Mouse (Mus musculus): ENCODE results near the gene Mki67. TPM values are rescaled to one million over a fixed set of nuclear protein-coding genes. Genes with fewer than 3 reads are reported as not detected.

Mki67 gene
- polyA plus RNA-seq, 1 experiment from 2014 or later: 24.2 TPM

GRCm38 (mm10) chr7:135734379-135734778, 18.2 kb upstream of the Mki67 start:
- H3K79me2 ChIP-seq (ENCODE audit: inconsistent target): no peaks in the 10 kb centered on the region
- H3K4me3 ChIP-seq (ENCODE audit: inconsistent target): no peak overlapping the region
- H3K27ac ChIP-seq: no peak overlapping the region
- 98% methylated on average over 5 of the region's 5 CpGs for WGBS (ENCODE audit: missing documents)
- no peaks in the 10 kb centered on the region for H3K36me3 ChIP-seq (ENCODE audit: inconsistent target)

GRCm38 (mm10) chr7:135728038-135728437, 11.9 kb upstream of the Mki67 start:
- Histone ChIP-seq H3K79me2 (ENCODE audit: inconsistent target) (no peaks in the 10 kb centered on the region), H3K27ac (no peak overlapping the region), H3K4me3 (ENCODE audit: inconsistent target) (no peak overlapping the region), H3K36me3 (ENCODE audit: inconsistent target) (no peaks in the 10 kb centered on the region)
- 91% methylated on average over 11 of the region's 12 CpGs for WGBS (ENCODE audit: missing documents)

- 71% methylated on average over 1 of the region's 1 CpGs for WGBS (ENCODE audit: missing documents)
- Histone ChIP-seq H3K27ac (no peak overlapping the region), H3K79me2 (ENCODE audit: inconsistent target) (no peaks in the 10 kb centered on the region), H3K4me3 (ENCODE audit: inconsistent target) (no peak overlapping the region), H3K36me3 (ENCODE audit: inconsistent target) (no peaks in the 10 kb centered on the region)
These were observed 10.5 kb upstream of the Mki67 start for GRCm38 (mm10) chr7:135726707-135727106.

- Histone ChIP-seq H3K27ac (no peak overlapping the region), H3K79me2 (ENCODE audit: inconsistent target) (no peaks in the 10 kb centered on the region), H3K4me3 (ENCODE audit: inconsistent target) (no peak overlapping the region), H3K36me3 (ENCODE audit: inconsistent target) (no peaks in the 10 kb centered on the region)
- WGBS (ENCODE audit: missing documents): 88% methylated on average over 6 of the region's 6 CpGs
These were observed 7.6 kb upstream of the Mki67 start for GRCm38 (mm10) chr7:135723672-135724341.

- H3K36me3 ChIP-seq (ENCODE audit: inconsistent target): no peaks in the 10 kb centered on the region
- WGBS (ENCODE audit: missing documents): 87% methylated on average over 6 of the region's 6 CpGs
- H3K4me3 ChIP-seq (ENCODE audit: inconsistent target): no peak overlapping the region
- H3K79me2 ChIP-seq (ENCODE audit: inconsistent target): no peaks in the 10 kb centered on the region
- no peak overlapping the region for H3K27ac ChIP-seq
These were observed 6.1 kb upstream of the Mki67 start for GRCm38 (mm10) chr7:135722011-135722838.

GRCm38 (mm10) chr7:135721436-135721992, 5.4 kb upstream of the Mki67 start:
- no peaks in the 10 kb centered on the region for H3K79me2 ChIP-seq (ENCODE audit: inconsistent target)
- no peak overlapping the region for H3K4me3 ChIP-seq (ENCODE audit: inconsistent target)
- H3K27ac ChIP-seq: no peak overlapping the region
- WGBS (ENCODE audit: missing documents): 80% methylated on average over 7 of the region's 7 CpGs
- H3K36me3 ChIP-seq (ENCODE audit: inconsistent target): no peaks in the 10 kb centered on the region

GRCm38 (mm10) chr7:135716968-135717557, 902 bp upstream of the Mki67 start:
- Histone ChIP-seq H3K4me3 (ENCODE audit: inconsistent target) (peak overlapping the region; percentile 54), H3K79me2 (ENCODE audit: inconsistent target) (peaks cover 38% of the 10 kb centered on the region), H3K36me3 (ENCODE audit: inconsistent target) (no peaks in the 10 kb centered on the region), H3K27ac (peak overlapping the region; percentile 63)
- 34% methylated on average over 7 of the region's 7 CpGs for WGBS (ENCODE audit: missing documents)

GRCm38 (mm10) chr7:135716445-135716877, 300 bp upstream of the Mki67 start:
- WGBS (ENCODE audit: missing documents): 2% methylated on average over 24 of the region's 28 CpGs
- H3K79me2 ChIP-seq (ENCODE audit: inconsistent target): peaks cover 44% of the 10 kb centered on the region
- H3K27ac ChIP-seq: peak overlapping the region; percentile 63
- peak overlapping the region; percentile 54 for H3K4me3 ChIP-seq (ENCODE audit: inconsistent target)
- no peaks in the 10 kb centered on the region for H3K36me3 ChIP-seq (ENCODE audit: inconsistent target)

- whole genome bisulfite sequencing (ENCODE audit: missing documents): 0% methylated on average over 7 of the region's 7 CpGs
- Histone ChIP-seq H3K4me3 (ENCODE audit: inconsistent target) (peak overlapping the region; percentile 87), H3K36me3 (ENCODE audit: inconsistent target) (no peaks in the 10 kb centered on the region), H3K79me2 (ENCODE audit: inconsistent target) (peaks cover 57% of the 10 kb centered on the region), H3K27ac (peak overlapping the region; percentile 86)
These were observed 995 bp downstream of the Mki67 start for GRCm38 (mm10) chr7:135715166-135715565.

GRCm38 (mm10) chr7:135713326-135713725, 2.8 kb downstream of the Mki67 start:
- peak overlapping the region; percentile 22 for H3K27ac ChIP-seq

GRCm38 (mm10) chr7:135712534-135712933, 3.6 kb downstream of the Mki67 start:
- H3K4me3 ChIP-seq (ENCODE audit: inconsistent target): peak overlapping the region; percentile 87; the same call in 1 of the 2 replicates
- 91% methylated on average over 1 of the region's 1 CpGs for WGBS (ENCODE audit: missing documents)
- no peaks in the 10 kb centered on the region for H3K36me3 ChIP-seq (ENCODE audit: inconsistent target)
- H3K27ac ChIP-seq: peak overlapping the region; percentile 22
- H3K79me2 ChIP-seq (ENCODE audit: inconsistent target): peaks cover 83% of the 10 kb centered on the region

More at GRCm38 (mm10) chr7:135713326-135713725, 2.8 kb downstream of the Mki67 start:
- Histone ChIP-seq H3K36me3 (ENCODE audit: inconsistent target) (no peaks in the 10 kb centered on the region), H3K79me2 (ENCODE audit: inconsistent target) (peaks cover 75% of the 10 kb centered on the region), H3K4me3 (ENCODE audit: inconsistent target) (peak overlapping the region; percentile 87)
- WGBS (ENCODE audit: missing documents): 81% methylated on average over 4 of the region's 8 CpGs

- H3K27ac ChIP-seq: peak overlapping the region; percentile 56
- no peaks in the 10 kb centered on the region for H3K36me3 ChIP-seq (ENCODE audit: inconsistent target)
- WGBS (ENCODE audit: missing documents): 74% methylated on average over 2 of the region's 2 CpGs
- H3K4me3 ChIP-seq (ENCODE audit: inconsistent target): no peak overlapping the region
- H3K79me2 ChIP-seq (ENCODE audit: inconsistent target): peaks cover 96% of the 10 kb centered on the region
These were observed 5.5 kb downstream of the Mki67 start for GRCm38 (mm10) chr7:135710702-135711101.

GRCm38 (mm10) chr7:135705753-135706152, 10.4 kb downstream of the Mki67 start:
- Histone ChIP-seq H3K36me3 (ENCODE audit: inconsistent target) (no peaks in the 10 kb centered on the region), H3K27ac (peak overlapping the region; percentile 42), H3K79me2 (ENCODE audit: inconsistent target) (peaks cover 85% of the 10 kb centered on the region), H3K4me3 (ENCODE audit: inconsistent target) (no peak overlapping the region)
- whole genome bisulfite sequencing (ENCODE audit: missing documents): 40% methylated on average over 6 of the region's 6 CpGs

- Histone ChIP-seq H3K4me3 (ENCODE audit: inconsistent target) (no peak overlapping the region), H3K36me3 (ENCODE audit: inconsistent target) (no peaks in the 10 kb centered on the region), H3K27ac (peak overlapping the region; percentile 42), H3K79me2 (ENCODE audit: inconsistent target) (peaks cover 79% of the 10 kb centered on the region)
- 20% methylated on average over 1 of the region's 1 CpGs for WGBS (ENCODE audit: missing documents)
These were observed 11.1 kb downstream of the Mki67 start for GRCm38 (mm10) chr7:135705083-135705482.

Data from macrophage (primary cell).